Mouse (Mus musculus) brain, embryonic 14.5 days (tissue): ENCODE results near the gene Snrpc. TPM values are rescaled to one million over a fixed set of nuclear protein-coding genes. Genes with fewer than 3 reads are reported as not detected.

Experiments used
- DNase-seq: peaks from one replicate; pipeline ENCODE4 v3.0.0-alpha.2; 2011; ENCODE audit warnings: low read depth
- CTCF ChIP-seq: fragments of 200-500 bp; IDR thresholded peaks from 2 replicates; pipeline ENCODE4 v1.5.1; 2012; ENCODE audit warnings: inconsistent platforms, mild to moderate bottlenecking, moderate library complexity, borderline replicate concordance; ENCODE audit not compliant: insufficient read depth, insufficient read length; ENCODE audit errors: extremely low read depth
- POLR2A ChIP-seq: fragments of 200-500 bp; IDR thresholded peaks from 2 replicates; pipeline ENCODE4 v1.6.1; 2012; ENCODE audit warnings: mild to moderate bottlenecking, inconsistent platforms, borderline replicate concordance; ENCODE audit not compliant: poor library complexity, insufficient read depth, insufficient read length, severe bottlenecking; ENCODE audit errors: extremely low read depth
- polyA plus RNA-seq: library from polyadenylated mRNA; depleted of rRNA; stranded (reverse); fragments of >200 nt; gene quantifications from 2 replicates; pipeline ENCODE4 v1.2.3, GENCODE M21; 2012; rRNA removed

The Snrpc gene
- polyA plus RNA-seq, 1 experiment = 156 TPM

DNA sequence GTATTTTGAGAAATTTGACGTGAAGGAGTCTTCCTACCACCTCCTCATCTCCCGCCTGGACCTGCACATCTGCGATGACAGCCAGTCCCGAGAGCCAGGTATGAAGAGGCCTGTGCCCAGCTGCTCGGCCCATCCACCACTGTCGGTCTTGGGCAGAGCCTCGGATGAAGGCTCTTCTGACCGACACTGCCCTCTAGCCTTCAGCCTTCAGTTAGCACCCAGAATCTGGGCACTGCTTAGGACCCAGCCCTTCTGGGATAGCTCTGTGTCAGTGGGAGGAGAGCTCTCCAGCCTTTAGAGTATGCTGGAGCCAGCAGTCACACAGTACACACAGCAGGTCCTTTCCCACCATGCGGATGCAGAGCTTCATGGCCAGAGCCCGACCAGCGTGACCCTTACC is 43.6 kb downstream of the Snrpc start:
- no peak for TF ChIP-seq POLR2A
- TF ChIP-seq CTCF = peak; percentile 42; the same call in 1 of the 2 replicates
- DNase-seq = peak; percentile 6

DNA sequence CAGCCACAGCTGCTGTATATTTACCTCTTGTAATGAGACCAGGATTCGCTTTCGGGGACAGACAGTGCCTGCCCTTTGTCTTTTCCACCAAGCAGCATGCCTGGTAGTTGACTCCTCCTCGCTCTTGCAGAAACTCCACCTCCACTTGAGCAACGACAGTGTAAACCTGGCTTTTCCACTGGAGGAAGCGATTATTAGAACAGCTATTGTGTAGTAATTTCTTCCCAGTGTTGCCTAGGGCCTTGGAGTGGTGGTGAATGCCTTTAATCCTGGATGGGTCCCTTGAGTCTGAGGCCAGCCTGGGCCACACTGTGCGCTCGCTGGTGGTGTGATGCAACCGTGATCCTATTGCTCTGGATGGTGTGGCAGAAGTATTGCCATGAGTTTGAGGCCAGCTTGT is 45.2 kb downstream of the Snrpc start:
- TF ChIP-seq CTCF (no peak), POLR2A (no peak)
- DNase-seq = no peak

DNA sequence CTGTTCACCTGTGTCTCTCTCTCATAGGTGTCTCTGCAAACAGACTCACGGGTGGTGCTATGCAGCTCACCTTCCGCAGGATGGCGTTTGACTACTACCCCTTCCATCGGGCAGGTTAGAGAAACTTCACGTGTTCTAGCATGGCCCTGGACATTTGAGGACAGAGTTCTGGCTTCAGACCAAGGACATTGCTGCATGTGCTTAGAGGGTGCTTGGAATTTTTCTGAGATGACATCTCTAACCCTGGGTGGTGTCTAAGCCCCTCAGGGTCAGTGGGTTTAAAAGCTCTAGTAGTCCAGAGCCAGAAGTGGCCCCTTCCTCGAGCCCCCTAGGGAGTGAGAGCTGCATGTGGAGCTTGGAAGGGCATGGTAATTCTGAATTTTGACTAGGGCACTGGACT is 46.0 kb downstream of the Snrpc start:
- no peak for DNase-seq
- no peak for TF ChIP-seq POLR2A
- no peak for TF ChIP-seq CTCF

DNA sequence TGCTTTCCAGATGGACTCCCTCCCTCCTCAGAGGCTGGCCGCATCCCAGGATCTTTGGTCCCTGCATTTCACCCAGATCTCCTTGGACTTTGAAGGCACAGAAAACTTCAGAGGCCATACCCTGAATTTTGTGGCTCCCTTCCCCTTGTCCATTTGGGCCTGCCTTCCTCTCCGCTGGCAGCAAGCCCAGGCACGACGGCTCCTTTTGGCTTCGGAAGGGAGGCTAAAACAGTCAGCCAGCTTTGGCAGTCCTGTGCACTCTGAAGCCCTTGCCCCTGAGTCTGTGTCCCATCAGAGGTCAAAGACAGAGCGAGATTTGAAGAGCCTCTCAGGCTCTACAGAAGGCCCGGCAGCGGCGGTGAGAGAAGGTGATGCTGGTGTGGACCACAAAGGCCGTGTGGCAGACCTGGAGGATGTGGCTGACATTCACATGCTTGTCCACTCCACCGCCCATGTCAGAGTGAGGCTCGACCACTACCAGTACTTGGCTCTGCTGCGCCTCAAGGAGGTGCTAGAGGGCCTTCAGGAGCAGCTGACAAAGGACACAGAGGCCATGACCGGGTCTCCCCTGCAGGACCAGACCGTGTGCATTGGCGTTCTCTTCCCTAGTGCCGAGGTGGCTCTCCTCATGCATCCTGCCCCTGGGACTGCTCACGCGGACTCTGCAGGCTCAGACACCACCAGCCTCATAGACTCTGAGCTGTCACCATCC is 48.7 kb downstream of the Snrpc start:
- TF ChIP-seq POLR2A (no peak), CTCF (no peak)
- DNase-seq = no peak

Other genes starting within 250 kb of the Snrpc start
- 263 and 287 TPM in 2 replicates for gene Nudt3, start 214.7 kb upstream of the Snrpc start, polyA plus RNA-seq
- gene RPS10-NUDT3, start 202.9 kb upstream of the Snrpc start, polyA plus RNA-seq = not detected in 2 replicates
- gene Rps10, start 201.5 kb upstream of the Snrpc start, polyA plus RNA-seq = 1,098 and 1,286 TPM in 2 replicates
- 19.0 and 27.8 TPM in 2 replicates for gene Pacsin1, start 182.6 kb upstream of the Snrpc start, polyA plus RNA-seq
- 1.1 and 1.3 TPM in 2 replicates for gene Spdef, start 109.2 kb upstream of the Snrpc start, polyA plus RNA-seq
- 46.7 and 56.5 TPM in 2 replicates for gene D17Wsu92e, start 17.5 kb upstream of the Snrpc start, polyA plus RNA-seq
- gene Uhrf1bp1, start 18.3 kb downstream of the Snrpc start, polyA plus RNA-seq = 13.0 and 16.7 TPM in 2 replicates
- gene Anks1, start 71.2 kb downstream of the Snrpc start, polyA plus RNA-seq = 84.7 and 119 TPM in 2 replicates
- gene Taf11, start 71.7 kb downstream of the Snrpc start, polyA plus RNA-seq = 40.5 and 41.3 TPM in 2 replicates
- 2.4 and 2.8 TPM in 2 replicates for gene Tcp11, start 242.5 kb downstream of the Snrpc start, polyA plus RNA-seq